Mouse (Mus musculus): ENCODE measurements at regions not wholly inside any gene's neighbourhood (a gene's known extent, or its start where the extent isn't known, plus 50 kb on each side); places are given as distances from the start of the nearest gene placed in this dataset.
A peak's percentile ranks its signal among the peaks of the same experiment; 100 is the strongest.

DNA sequence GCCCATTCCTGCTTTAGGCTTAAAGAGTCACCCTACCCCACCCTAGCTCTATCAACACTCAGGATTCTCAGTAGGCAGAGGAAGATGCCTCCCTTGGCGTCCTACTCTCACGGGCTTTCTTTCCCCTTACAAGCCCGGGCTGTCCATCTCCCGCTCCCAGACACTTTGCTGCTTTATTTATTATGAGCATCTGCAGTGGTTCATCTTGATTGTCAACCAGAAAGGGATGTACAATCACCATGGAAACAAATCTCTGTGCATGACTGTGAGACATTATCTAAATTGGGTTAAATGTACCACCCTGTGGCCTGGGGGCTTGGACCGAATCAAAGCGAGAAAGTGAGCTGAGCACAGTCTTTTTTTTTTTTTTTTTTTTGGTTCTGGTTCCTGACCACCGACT lies 623.9 kb upstream of the Fam19a5 start:
- H3K4me1 ChIP-seq: no peaks in the 10 kb centered on the region
- no peaks in the 10 kb centered on the region for H3K36me3 ChIP-seq
- WGBS: 48% methylated on average over 7 of the region's 7 CpGs
- H3K9ac ChIP-seq: no peak overlapping the region
- no peaks in the 10 kb centered on the region for H3K9me3 ChIP-seq
- H3K4me3 ChIP-seq (replicated peaks): no peak overlapping the region
- no peak overlapping the region for H3K4me2 ChIP-seq
- no peak for ATAC-seq (ENCODE audit: insufficient read depth, low FRiP score, low read depth)
- no peak overlapping the region for H3K27ac ChIP-seq
- H3K27me3 ChIP-seq (replicated peaks): no peaks in the 10 kb centered on the region

DNA sequence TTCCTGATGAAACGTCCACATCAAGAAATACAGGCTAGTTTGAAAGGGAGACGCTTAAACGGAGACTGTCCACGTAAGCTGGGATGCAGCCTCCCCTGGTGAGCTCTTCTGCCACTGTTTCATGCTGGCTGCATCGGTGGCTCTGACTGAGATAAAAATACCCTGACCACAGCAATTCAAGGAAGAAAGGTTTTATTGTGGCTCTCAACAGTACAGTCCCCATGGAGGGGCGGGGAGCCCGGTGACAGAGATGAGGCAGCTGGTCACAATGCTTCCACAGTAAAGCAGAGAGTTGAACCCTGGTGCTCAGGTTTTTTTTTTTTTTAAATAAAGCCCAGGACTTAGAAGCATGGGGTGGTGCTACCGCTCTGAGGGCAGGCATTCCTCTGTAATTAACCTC lies 622.7 kb upstream of the Fam19a5 start:
- Histone ChIP-seq H3K27me3 (replicated peaks) (no peaks in the 10 kb centered on the region), H3K4me1 (no peaks in the 10 kb centered on the region), H3K9ac (no peak overlapping the region), H3K36me3 (no peaks in the 10 kb centered on the region), H3K4me2 (no peak overlapping the region), H3K9me3 (no peaks in the 10 kb centered on the region), H3K27ac (no peak overlapping the region), H3K4me3 (replicated peaks) (no peak overlapping the region)
- no peak for ATAC-seq (ENCODE audit: insufficient read depth, low FRiP score, low read depth)
- 45% methylated on average over 8 of the region's 8 CpGs for WGBS

DNA sequence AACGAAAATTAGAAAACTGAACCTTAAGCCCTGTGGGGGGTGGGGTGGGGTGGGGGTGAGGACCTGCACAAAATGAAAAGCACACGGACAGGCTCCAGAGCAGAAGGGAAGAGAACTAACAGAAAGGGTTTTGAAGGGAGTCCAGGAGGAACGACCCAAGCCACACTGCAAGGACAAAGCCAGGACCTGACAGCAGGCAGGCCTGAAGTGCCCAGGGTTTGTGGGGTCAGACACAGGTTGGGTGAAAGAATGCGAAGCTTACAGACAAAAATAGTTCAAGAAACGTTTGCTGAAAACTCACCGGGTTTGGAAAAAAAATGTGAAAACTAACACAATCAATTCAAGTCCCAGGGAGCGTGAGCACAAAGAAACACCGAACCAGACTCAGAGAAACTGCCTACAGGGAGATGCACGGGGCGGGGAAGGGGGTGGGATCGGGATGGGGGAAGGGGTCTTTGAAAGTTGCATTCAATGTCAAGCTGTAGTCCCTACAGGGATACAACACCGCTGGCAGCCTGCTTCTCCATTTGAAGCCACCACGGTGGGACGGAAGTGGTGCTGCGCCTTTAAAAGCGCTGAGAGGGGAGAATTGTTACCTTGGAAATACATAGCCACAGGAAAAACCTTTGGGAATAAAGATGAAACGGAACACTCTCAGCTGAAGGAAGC lies 618.9 kb upstream of the Fam19a5 start:
- Histone ChIP-seq H3K9me3 (no peaks in the 10 kb centered on the region), H3K27me3 (replicated peaks) (no peaks in the 10 kb centered on the region), H3K9ac (no peak overlapping the region), H3K36me3 (no peaks in the 10 kb centered on the region), H3K4me3 (replicated peaks) (no peak overlapping the region), H3K27ac (no peak overlapping the region), H3K4me2 (no peak overlapping the region), H3K4me1 (no peaks in the 10 kb centered on the region)
- no peak for ATAC-seq (ENCODE audit: insufficient read depth, low FRiP score, low read depth)
- 22% methylated on average over 17 of the region's 17 CpGs for WGBS

DNA sequence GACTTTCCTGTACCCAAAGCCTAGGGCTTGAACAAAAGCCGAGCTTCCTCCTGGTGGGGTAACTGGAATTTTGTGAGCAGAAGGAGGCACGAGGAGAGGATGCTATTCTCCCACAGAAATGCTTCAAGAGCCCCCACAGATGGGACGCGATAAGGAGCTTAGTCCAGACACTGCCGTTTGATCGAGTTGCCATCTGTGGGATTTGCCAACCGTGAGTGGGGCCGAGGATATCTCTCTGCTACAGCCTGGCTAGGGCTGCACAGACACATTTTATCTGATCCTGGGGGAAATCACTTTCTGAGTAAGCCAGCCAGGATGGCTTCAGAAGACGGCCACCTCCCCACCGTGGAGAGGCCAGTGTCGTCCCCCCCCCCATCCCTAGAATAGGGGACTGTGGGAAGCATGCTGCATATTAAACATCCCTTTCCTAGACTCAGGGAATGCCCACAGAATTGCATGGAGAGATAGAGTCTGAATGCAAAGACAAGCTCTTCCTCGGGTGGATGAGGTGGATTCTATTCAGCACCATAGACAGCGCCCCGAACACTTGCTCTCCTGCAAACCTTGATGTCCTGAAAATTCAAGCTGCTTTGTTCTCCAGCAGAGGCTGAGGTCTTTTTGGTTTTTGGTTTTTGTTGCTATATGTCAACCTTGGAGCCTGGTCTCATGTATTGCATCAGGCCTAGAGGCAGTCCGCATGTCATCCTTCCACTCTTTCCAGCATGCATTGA lies 611.6 kb upstream of the Fam19a5 start:
- Histone ChIP-seq H3K9me3 (no peaks in the 10 kb centered on the region), H3K9ac (no peak overlapping the region), H3K4me1 (no peaks in the 10 kb centered on the region), H3K4me2 (no peak overlapping the region), H3K27me3 (replicated peaks) (no peaks in the 10 kb centered on the region), H3K4me3 (replicated peaks) (no peak overlapping the region), H3K36me3 (no peaks in the 10 kb centered on the region), H3K27ac (no peak overlapping the region)
- ATAC-seq (ENCODE audit: insufficient read depth, low FRiP score, low read depth): no peak
- WGBS: 53% methylated on average over 15 of the region's 15 CpGs

DNA sequence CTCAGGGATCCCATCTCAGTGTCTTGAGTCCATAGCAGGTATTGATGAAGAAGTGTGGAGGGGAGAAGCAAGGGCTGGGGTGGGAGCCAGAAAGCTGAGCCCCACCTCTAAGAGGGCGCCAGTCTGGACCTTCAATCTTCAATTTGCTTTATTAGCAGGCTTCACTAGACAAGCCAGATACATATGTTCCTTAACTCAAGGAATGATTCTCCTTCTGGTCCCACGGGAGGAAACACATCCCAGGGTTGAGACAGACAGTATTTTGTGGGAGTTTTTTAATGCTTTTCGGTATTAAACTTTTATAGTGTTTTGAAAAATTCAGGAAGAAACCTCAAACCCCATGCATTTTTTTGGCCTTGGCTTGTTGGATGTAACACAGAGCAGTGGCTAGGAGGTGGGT lies 606.7 kb upstream of the Fam19a5 start:
- no peaks in the 10 kb centered on the region for H3K9me3 ChIP-seq
- H3K36me3 ChIP-seq: no peaks in the 10 kb centered on the region
- H3K9ac ChIP-seq: no peak overlapping the region
- no peak overlapping the region for H3K4me2 ChIP-seq
- whole genome bisulfite sequencing: 86% methylated on average over 3 of the region's 3 CpGs
- H3K27ac ChIP-seq: no peak overlapping the region
- no peaks in the 10 kb centered on the region for H3K4me1 ChIP-seq
- no peak overlapping the region for H3K4me3 ChIP-seq (replicated peaks)
- no peaks in the 10 kb centered on the region for H3K27me3 ChIP-seq (replicated peaks)
- no peak for ATAC-seq (ENCODE audit: insufficient read depth, low FRiP score, low read depth)

DNA sequence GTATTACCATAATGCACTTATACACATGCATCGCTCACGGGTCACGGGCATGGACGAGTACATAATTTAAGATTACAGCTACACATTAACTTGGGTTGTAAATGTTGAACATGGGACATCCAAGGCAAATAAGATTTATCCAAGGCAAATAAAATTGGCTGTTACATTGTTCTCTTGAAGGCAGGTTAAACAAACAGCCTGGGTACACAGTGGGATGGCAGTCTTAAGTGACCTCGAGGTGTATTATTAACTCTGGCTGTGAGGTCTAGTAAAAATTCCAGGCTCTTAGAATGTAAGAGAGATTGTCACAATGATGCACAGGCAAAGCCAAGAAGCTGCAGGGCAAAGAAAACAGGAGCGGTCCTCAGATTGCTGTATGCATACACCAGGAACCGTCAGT lies 599.6 kb upstream of the Fam19a5 start:
- Histone ChIP-seq H3K4me1 (no peaks in the 10 kb centered on the region), H3K9ac (no peak overlapping the region), H3K4me2 (no peak overlapping the region), H3K27ac (no peak overlapping the region), H3K27me3 (replicated peaks) (no peaks in the 10 kb centered on the region), H3K9me3 (no peaks in the 10 kb centered on the region), H3K4me3 (replicated peaks) (no peak overlapping the region), H3K36me3 (no peaks in the 10 kb centered on the region)
- WGBS: 56% methylated on average over 7 of the region's 7 CpGs
- ATAC-seq (ENCODE audit: insufficient read depth, low FRiP score, low read depth): peak; percentile 47

DNA sequence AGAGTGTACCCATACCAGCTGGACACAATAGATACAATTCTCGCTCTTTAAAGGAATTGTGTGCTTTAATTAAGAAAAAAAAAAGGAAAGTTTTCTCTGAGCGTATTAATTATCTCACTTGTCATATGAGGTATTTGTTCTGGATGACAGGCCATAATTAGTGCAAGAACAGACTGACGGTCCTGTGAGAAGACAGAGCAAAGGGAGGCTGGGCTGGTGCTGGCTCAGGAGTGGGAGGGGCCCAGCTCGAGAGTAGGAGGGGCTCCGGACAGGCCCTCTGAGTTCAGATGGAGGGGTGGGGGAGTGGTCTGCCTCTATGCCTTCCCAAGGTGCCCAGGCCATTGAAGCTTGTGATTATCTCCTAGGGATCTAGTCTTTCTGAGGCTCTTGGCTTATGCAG lies 591.5 kb upstream of the Fam19a5 start:
- no peak overlapping the region for H3K9ac ChIP-seq
- ATAC-seq (ENCODE audit: insufficient read depth, low FRiP score, low read depth): no peak
- WGBS: 59% methylated on average over 5 of the region's 5 CpGs
- no peaks in the 10 kb centered on the region for H3K9me3 ChIP-seq
- H3K4me1 ChIP-seq: no peaks in the 10 kb centered on the region
- no peak overlapping the region for H3K4me2 ChIP-seq
- no peak overlapping the region for H3K27ac ChIP-seq
- no peak overlapping the region for H3K4me3 ChIP-seq (replicated peaks)
- H3K36me3 ChIP-seq: no peaks in the 10 kb centered on the region
- H3K27me3 ChIP-seq (replicated peaks): no peaks in the 10 kb centered on the region

DNA sequence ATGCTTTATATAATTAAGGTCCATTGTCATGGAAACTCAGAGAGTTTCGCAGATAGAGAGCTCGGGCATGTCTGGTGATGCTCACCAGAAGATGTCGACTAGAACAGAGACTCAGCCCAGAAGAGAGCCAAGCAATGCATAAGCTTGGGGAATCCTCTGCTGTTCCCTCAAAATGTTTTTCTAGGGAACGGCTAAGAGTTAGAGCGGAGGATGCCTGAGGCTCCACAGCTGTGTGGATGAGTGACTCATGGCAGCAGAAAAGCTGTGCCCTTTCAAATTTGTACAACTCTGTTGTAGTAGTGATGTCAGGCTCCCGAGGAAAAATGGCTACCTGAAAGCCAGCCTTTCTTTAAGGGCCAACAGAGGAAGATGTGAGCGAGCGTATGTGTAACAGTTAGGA lies 586.2 kb upstream of the Fam19a5 start:
- no peak overlapping the region for H3K9ac ChIP-seq
- no peak overlapping the region for H3K27ac ChIP-seq
- no peak overlapping the region for H3K4me2 ChIP-seq
- ATAC-seq (ENCODE audit: insufficient read depth, low FRiP score, low read depth): no peak
- no peaks in the 10 kb centered on the region for H3K27me3 ChIP-seq (replicated peaks)
- H3K36me3 ChIP-seq: no peaks in the 10 kb centered on the region
- H3K4me3 ChIP-seq (replicated peaks): no peak overlapping the region
- 73% methylated on average over 8 of the region's 8 CpGs for WGBS
- no peaks in the 10 kb centered on the region for H3K9me3 ChIP-seq
- H3K4me1 ChIP-seq: no peaks in the 10 kb centered on the region

DNA sequence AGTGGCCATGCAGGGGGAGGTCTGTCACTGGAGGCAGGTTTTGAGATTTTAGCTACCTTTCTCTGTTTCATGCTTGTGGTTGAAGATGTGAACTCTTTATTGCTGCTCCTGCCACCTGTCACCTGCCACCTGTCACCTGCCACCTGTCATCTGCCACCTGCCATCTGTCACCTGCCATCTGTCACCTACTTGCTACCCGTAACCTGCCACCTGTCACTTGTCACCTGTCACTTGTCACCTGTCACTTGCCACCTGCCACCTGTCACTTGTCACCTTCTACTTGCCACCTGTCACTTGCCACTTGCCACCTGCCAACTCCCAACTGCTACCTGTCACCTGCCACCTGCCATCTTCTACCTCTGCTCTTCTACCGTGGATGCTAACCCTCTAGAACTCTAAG lies 581.2 kb upstream of the Fam19a5 start:
- H3K4me3 ChIP-seq (replicated peaks): no peak overlapping the region
- 81% methylated on average over 2 of the region's 2 CpGs for whole genome bisulfite sequencing
- no peak overlapping the region for H3K9ac ChIP-seq
- no peaks in the 10 kb centered on the region for H3K27me3 ChIP-seq (replicated peaks)
- H3K9me3 ChIP-seq: no peaks in the 10 kb centered on the region
- no peak overlapping the region for H3K4me2 ChIP-seq
- ATAC-seq (ENCODE audit: insufficient read depth, low FRiP score, low read depth): no peak
- no peak overlapping the region for H3K27ac ChIP-seq
- no peaks in the 10 kb centered on the region for H3K36me3 ChIP-seq
- H3K4me1 ChIP-seq: no peaks in the 10 kb centered on the region

DNA sequence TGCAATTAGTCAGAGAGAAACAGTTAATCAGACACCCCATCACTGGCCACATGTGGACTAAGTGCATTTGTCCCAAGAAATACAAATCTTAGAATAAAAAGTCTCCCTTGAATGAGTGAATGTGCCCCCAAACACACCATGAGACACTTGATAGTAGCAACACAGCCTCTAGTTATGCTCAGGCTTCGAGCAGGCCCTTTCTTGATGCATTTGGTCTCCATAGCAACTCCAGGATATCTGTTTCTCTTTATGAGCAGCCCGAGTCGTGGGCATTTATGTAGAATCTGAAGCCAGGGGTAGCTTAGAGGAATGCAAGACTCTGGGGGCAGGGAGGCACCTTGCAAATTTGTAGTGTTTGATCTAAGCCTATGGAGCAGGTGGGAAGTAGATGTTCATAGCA lies 580.6 kb upstream of the Fam19a5 start:
- H3K36me3 ChIP-seq: no peaks in the 10 kb centered on the region
- H3K4me2 ChIP-seq: no peak overlapping the region
- ATAC-seq (ENCODE audit: insufficient read depth, low FRiP score, low read depth): no peak
- H3K9me3 ChIP-seq: no peaks in the 10 kb centered on the region
- H3K4me3 ChIP-seq (replicated peaks): no peak overlapping the region
- H3K9ac ChIP-seq: no peak overlapping the region
- no peaks in the 10 kb centered on the region for H3K27me3 ChIP-seq (replicated peaks)
- no peaks in the 10 kb centered on the region for H3K4me1 ChIP-seq
- no peak overlapping the region for H3K27ac ChIP-seq
- WGBS: 44% methylated on average over 3 of the region's 3 CpGs

DNA sequence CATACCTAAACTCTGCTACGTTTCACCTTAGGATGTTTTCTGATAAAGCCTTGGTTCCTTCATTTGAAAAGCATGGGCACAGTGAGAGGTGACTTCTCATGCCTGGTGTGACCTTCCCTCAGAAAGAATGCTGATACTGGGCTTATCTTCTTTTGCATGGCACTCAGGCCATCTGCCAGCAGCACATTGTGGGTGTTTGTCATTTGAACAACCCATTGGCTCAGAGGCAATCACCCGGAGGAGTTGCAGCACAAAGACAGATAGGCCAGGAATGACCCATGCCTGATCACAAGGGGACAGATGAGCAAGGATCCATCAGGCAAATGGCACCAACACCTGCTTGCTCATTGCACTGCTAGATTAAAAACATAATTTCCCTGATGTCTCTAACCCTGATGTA lies 572.7 kb upstream of the Fam19a5 start:
- H3K27me3 ChIP-seq (replicated peaks): no peaks in the 10 kb centered on the region
- no peak for ATAC-seq (ENCODE audit: insufficient read depth, low FRiP score, low read depth)

DNA sequence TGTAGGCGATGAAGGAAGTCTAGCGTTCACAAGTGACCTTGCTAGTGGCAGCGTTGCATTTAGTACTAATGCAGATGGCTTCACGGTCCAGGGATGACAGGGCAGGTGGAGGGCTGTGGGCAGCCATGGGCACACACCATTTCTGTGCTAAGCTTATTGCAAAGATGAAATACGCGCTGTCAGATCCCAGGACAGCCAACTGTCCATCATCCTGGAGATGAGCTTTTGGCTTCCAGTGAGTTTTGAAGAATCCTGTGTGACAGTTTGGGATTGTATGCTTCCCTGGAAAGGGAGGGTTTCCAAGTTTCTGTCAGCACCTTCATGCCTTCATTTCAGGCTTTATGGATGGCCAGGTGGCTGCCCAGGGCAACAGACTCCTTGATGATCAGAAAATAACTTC lies 547.9 kb upstream of the Fam19a5 start:
- Histone ChIP-seq H3K4me3 (replicated peaks) (no peak overlapping the region), H3K9ac (no peak overlapping the region), H3K4me1 (no peaks in the 10 kb centered on the region), H3K4me2 (no peak overlapping the region), H3K27ac (no peak overlapping the region), H3K27me3 (replicated peaks) (no peaks in the 10 kb centered on the region), H3K36me3 (no peaks in the 10 kb centered on the region), H3K9me3 (no peaks in the 10 kb centered on the region)
- 89% methylated on average over 6 of the region's 6 CpGs for WGBS
- no peak for ATAC-seq (ENCODE audit: insufficient read depth, low FRiP score, low read depth)

More for the DNA sequence above, 572.7 kb upstream of the Fam19a5 start:
- no peaks in the 10 kb centered on the region for H3K4me1 ChIP-seq
- 82% methylated on average over 2 of the region's 2 CpGs for WGBS
- no peak overlapping the region for H3K9ac ChIP-seq
- H3K4me2 ChIP-seq: no peak overlapping the region
- H3K27ac ChIP-seq: no peak overlapping the region
- no peaks in the 10 kb centered on the region for H3K9me3 ChIP-seq
- H3K4me3 ChIP-seq (replicated peaks): no peak overlapping the region
- no peaks in the 10 kb centered on the region for H3K36me3 ChIP-seq

DNA sequence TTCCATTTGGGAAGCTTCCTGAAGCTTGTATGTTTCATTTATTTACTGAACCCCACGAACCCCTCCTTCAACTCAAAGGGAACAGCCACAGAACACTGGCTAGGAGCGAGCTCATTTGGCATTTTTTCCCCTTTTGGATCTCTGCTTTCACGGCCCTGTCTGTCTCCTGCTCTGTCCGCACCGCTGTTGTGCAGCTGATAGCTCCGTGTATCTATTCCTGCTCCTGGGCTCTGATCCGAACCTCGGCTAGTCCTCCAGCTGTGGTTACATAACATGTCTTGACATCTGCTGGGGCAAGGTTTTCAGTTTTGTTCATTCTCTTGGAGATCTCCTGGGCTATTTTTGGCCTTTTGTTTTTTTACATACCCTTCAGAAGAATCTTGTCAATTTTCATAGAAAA lies 525.1 kb upstream of the Fam19a5 start:
- Histone ChIP-seq H3K9ac (no peak overlapping the region), H3K4me1 (no peaks in the 10 kb centered on the region), H3K9me3 (no peaks in the 10 kb centered on the region), H3K4me3 (replicated peaks) (no peak overlapping the region), H3K27me3 (replicated peaks) (no peaks in the 10 kb centered on the region), H3K36me3 (no peaks in the 10 kb centered on the region), H3K4me2 (no peak overlapping the region), H3K27ac (no peak overlapping the region)
- no peak for ATAC-seq (ENCODE audit: insufficient read depth, low FRiP score, low read depth)
- 19% methylated on average over 8 of the region's 8 CpGs for WGBS

All from stomach, embryonic 15.5 days (tissue).